Mouse (Mus musculus) layer of hippocampus, postnatal 10 days (tissue): ENCODE results near the gene D17Wsu92e. TPM values are rescaled to one million over a fixed set of nuclear protein-coding genes. Genes with fewer than 3 reads are reported as not detected.

Source experiments
- DNase-seq, 2 experiments: peaks; one replicate each; pipeline ENCODE4 v3.0.0; 2021; ENCODE audit warnings: low spot score in 2 of 2
- total RNA-seq, 2 experiments: library from RNA; stranded (reverse); gene quantifications; 2 replicates each; pipeline ENCODE4 v1.2.3; 2021

D17Wsu92e gene
- total RNA-seq, 2 experiments from 2014 or later, result 99.8 to 105 TPM

- no peak for DNase-seq
Measured at GRCm38 (mm10) chr17:27790976-27791375, 29.5 kb downstream of the D17Wsu92e start.

DNA sequence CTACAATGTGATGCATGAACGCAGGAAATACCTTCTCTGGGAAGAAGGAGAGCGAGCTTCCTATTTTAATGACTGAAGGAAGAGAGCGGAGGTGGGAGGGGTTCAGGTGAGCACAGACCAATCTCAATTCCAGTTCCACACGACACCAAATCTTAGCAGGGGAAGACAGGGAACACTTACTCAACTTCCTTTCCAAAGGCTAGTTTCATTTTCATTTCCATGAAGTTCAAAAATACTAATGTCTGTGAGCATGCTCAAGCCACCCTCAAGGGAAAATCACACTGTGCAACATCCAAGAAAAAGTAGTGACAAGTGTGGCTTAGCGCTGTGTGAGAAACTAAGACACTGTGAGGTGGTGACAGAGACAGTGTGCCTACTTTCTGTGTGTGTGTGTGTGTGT lies 30.4 kb downstream of the D17Wsu92e start:
- no peak for DNase-seq

DNA sequence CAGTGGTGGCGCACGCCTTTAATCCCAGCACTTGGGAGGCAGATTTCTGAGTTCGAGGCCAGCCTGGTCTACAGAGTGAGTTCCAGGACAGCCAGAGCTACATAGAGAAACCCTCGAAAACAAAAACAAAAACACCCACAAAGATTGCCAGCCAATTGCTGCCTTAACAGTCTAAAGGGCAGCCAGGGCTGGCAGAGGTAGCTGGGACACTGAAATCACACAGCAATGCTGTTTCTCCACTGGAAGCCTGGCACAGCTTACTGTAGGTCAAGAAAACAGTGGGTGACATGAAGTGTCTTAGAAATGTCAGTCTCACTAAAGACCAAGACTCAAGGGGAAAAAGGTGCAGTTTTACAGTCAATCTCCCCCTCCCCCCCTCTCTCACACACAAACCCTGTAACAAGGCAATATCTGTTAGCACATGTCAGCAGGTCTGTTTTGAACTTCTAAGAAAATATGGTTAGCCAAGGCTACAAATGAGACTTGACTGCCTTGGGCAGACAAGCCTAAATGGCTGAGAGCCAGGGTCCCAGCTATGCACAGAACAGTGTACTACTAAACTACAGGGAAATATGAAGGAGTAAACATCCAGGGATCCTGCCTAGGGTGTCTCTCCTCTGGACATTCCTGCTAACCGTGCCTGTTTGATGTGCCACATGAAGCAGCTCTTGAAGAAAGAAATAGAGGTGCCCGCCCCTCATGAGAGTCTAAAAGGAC lies 31.8 kb downstream of the D17Wsu92e start:
- DNase-seq, result no peak

GRCm38 (mm10) chr17:27783567-27783966 lies 36.9 kb downstream of the D17Wsu92e start:
- DNase-seq, result no peak

- no peak for DNase-seq
Measured at GRCm38 (mm10) chr17:27781059-27781687, 39.3 kb downstream of the D17Wsu92e start.

- no peak for DNase-seq
Measured at GRCm38 (mm10) chr17:27779755-27780154, 40.7 kb downstream of the D17Wsu92e start.

GRCm38 (mm10) chr17:27778671-27779355 lies 41.6 kb downstream of the D17Wsu92e start:
- DNase-seq, result no peak

DNA sequence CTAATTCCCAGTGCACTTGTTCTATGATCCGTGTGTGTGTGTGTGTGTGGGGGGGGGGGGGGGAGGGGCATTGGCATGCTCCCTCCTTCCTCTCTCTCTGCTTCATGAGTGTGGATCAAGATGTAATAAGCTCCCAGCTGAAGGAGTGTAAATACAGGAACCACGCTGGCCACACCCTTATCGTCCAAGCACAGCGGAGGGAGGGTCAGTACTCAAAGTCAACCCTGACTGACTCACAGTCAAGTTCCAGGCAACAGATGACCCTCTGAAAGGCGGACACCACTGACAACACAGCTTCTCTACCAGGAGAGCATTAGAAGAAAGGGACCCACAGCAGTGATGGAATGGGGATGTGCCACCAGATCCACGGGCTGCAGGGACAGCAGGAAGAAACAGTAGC lies 42.6 kb downstream of the D17Wsu92e start:
- no peak for DNase-seq

DNA sequence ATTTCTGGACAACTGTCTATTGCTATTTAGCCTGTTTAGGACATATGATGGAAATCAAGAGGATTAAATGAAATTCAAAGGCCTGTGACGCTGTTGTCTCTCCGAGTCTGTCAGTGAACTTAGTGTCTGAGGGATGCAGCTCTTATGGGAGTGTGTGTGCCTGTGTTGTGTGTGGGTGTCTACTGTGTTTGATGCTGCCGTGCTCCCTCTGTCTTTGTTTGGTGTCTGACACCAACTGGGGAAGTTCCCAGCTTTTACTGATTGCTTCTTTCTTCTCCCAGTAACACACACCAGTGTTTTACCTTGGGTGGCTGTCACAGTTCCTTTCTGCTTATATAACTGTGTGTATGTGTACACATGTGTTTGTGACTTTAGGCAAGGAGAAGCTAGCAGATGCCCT lies 46.2 kb downstream of the D17Wsu92e start:
- DNase-seq, result no peak

- no peak for DNase-seq
Measured at GRCm38 (mm10) chr17:27771616-27772015, 48.8 kb downstream of the D17Wsu92e start.

DNA sequence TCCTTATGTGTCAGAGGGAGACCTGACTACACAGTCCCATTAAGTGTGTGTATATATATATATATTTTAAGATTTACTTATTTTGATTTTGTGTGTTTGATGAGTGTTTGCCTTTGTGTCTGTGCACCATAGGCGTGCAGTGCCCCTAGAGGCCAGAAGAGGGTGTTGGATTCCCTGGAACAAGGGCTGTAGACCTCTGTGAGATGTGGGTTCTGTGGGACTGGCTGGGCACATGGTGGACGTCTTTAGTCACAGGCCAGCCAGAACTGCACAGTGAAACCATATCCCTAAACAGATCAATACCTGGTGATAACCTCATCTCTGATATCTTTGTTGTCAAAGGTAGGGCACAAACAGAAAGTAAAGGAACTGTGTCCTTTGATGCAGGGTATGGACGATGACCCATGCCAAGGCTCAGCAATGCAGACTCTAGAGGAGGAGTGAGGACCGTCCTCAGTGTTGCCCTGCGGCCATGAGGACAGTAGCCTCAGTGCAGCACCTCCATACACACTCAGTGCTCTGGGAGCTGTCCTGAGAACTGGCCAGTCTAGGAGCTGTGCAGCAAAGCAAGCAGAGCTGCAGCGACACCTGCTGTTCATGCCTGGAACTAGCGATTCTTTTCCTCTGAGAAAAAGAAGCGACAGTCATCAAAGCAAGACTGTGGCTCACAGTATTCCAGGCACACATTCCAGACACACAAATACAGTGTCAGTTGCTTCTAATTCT lies 51.5 kb downstream of the D17Wsu92e start:
- peak; percentile 85 to 86 for DNase-seq

GRCm38 (mm10) chr17:27767543-27767942 lies 52.9 kb downstream of the D17Wsu92e start:
- no peak for DNase-seq

- peak; percentile 29 to 37 for DNase-seq
Measured at GRCm38 (mm10) chr17:27767120-27767519, 53.3 kb downstream of the D17Wsu92e start.

- DNase-seq, result no peak
Measured at GRCm38 (mm10) chr17:27765066-27765465, 55.4 kb downstream of the D17Wsu92e start.

DNA sequence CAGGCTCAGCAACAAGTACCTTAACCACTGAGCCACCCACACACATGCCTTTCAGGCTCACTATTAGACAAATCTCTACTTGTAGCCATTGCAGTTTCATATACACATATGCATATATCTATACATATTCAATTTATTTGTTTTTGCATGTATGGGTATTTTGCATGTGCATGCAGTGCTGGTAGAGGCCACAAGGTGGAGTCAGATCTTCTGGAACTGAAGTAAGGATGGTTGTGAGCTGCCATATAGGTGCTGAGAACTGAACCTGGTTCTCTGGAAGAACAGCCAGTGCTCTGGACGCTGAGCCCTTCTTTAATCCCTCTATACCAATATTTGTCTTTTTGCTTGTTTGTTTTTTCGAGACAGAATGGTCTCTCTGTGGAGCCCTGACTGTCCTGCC lies 56.0 kb downstream of the D17Wsu92e start:
- no peak for DNase-seq

GRCm38 (mm10) chr17:27762884-27763283 lies 57.6 kb downstream of the D17Wsu92e start:
- no peak for DNase-seq

DNA sequence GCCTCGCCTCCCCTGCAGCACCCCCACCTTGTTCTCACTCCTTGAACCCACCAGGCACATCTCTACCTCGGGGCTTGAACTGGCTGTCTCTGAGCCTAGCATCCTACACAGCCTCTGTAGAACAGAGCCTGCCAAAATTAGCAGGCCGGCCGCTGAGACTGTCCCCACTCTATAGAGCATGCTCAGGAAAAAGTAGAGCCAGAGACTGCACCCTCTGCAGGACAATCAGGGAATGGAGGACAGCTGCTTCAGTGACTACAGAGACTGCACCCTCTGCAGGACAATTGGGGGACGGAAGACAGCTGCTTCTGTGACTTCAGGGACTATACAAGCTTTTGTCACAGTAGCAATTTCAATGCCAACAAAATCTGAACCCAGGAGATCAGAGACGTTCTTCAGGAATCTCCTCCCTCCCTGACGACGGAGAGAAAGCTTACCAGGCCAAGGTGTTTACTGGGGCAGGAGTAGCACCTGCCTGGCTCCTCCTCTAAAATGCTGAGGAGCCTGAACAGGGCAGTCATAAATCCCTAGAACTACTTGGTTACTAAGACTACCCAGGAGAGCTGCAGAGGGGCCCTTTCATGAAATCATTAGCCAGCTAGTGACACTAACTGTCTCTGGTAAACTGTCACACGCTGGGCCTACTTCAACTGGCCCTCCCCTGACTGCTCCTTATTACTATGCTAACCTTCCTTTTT lies 58.7 kb downstream of the D17Wsu92e start:
- DNase-seq, result peak; percentile 89 to 90

GRCm38 (mm10) chr17:27760169-27760568 lies 60.3 kb downstream of the D17Wsu92e start:
- no peak for DNase-seq

GRCm38 (mm10) chr17:27751314-27752202 lies 68.9 kb downstream of the D17Wsu92e start:
- DNase-seq, result no peak

DNA sequence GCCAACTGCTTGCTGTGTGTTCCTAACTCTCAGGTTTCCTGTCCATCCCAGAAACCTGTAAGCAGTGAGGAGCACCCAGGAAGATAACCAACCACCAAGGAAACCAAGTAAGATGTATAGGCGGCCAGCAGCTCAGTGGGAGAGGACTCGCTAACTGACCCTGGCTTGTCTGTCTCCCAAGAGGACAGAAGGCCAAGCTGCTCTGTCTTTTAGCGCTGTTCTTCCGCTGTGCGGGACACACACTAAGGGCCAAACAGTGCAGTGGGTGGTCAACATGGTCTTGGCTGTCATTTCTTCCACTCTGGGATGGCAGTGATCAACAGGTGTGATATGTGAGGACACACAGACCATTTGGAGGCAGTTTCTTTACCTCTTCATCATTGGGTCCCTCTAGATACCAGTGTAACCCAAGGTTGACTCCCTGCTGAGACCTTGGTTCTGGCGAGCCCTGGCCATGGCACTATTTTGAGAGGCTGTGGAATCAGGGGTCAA lies 70.0 kb downstream of the D17Wsu92e start:
- no peak for DNase-seq
